Mouse (Mus musculus) ovary, postnatal 10 days (tissue): ENCODE data around the gene Samd15.
A peak's percentile ranks its signal among the peaks of the same experiment; 100 is the strongest.
"Not testable (repeated sequence)": the region's sequence is repeated elsewhere in the genome, so short reads cannot be mapped to it uniquely, and the experiment has no call there.

Experiments used
- DNase-seq: peaks from one replicate; pipeline ENCODE4 v3.0.0; 2022; ENCODE audit warnings: low spot score

Gene Samd15

GRCm38 (mm10) chr12:87199206-87199972 lies at the start of gene Samd15:
TSS of gene Samd15 (plus strand) at chr12:87199723.
- peak; percentile 14 for DNase-seq

- not testable (repeated sequence) for DNase-seq
Measured at GRCm38 (mm10) chr12:87154448-87154847, 45.1 kb upstream of the Samd15 start.

- no peak for DNase-seq
Measured at GRCm38 (mm10) chr12:87157361-87157760, 42.2 kb upstream of the Samd15 start.

GRCm38 (mm10) chr12:87158099-87158498 lies 41.4 kb upstream of the Samd15 start:
- DNase-seq, result no peak

- DNase-seq, result no peak
Measured at GRCm38 (mm10) chr12:87160310-87160709, 39.2 kb upstream of the Samd15 start.

- DNase-seq, result no peak
Measured at GRCm38 (mm10) chr12:87160815-87161214, 38.7 kb upstream of the Samd15 start.

GRCm38 (mm10) chr12:87175194-87175946 lies 24.2 kb upstream of the Samd15 start:
- DNase-seq, result no peak

- DNase-seq, result no peak
Measured at GRCm38 (mm10) chr12:87177631-87178030, 21.9 kb upstream of the Samd15 start.

GRCm38 (mm10) chr12:87193008-87193407 lies 6.5 kb upstream of the Samd15 start:
- DNase-seq, result no peak

- DNase-seq, result no peak
Measured at GRCm38 (mm10) chr12:87195069-87195468, 4.5 kb upstream of the Samd15 start.

GRCm38 (mm10) chr12:87196310-87196709 lies 3.2 kb upstream of the Samd15 start:
- DNase-seq, result no peak

- no peak for DNase-seq
Measured at GRCm38 (mm10) chr12:87198792-87199191, 731 bp upstream of the Samd15 start.

- peak; percentile 38 for DNase-seq
Measured at GRCm38 (mm10) chr12:87199973-87200586, 557 bp downstream of the Samd15 start, which contains the start of gene Tmed8. TSS of gene Tmed8 (minus strand) at chr12:87200454.

- no peak for DNase-seq
Measured at GRCm38 (mm10) chr12:87201694-87202093, 2.2 kb downstream of the Samd15 start.

- not testable (repeated sequence) for DNase-seq
Measured at GRCm38 (mm10) chr12:87205789-87206188, 6.3 kb downstream of the Samd15 start.

GRCm38 (mm10) chr12:87212844-87213606 lies 13.5 kb downstream of the Samd15 start:
- no peak for DNase-seq

- DNase-seq, result no peak
Measured at GRCm38 (mm10) chr12:87216053-87216452, 16.5 kb downstream of the Samd15 start.

GRCm38 (mm10) chr12:87217596-87217995 lies 18.1 kb downstream of the Samd15 start:
- no peak for DNase-seq

- no peak for DNase-seq
Measured at GRCm38 (mm10) chr12:87219362-87219761, 19.8 kb downstream of the Samd15 start.

GRCm38 (mm10) chr12:87224950-87225349 lies 25.4 kb downstream of the Samd15 start:
- DNase-seq, result no peak

- no peak for DNase-seq
Measured at GRCm38 (mm10) chr12:87226801-87227200, 27.3 kb downstream of the Samd15 start.

GRCm38 (mm10) chr12:87229633-87230032 lies 30.1 kb downstream of the Samd15 start:
- DNase-seq, result no peak
